Mouse (Mus musculus) monocyte, adult 2 months (primary cell): ENCODE results near the gene D430019H16Rik.

ENCODE experiments used
- DNase-seq, 2 experiments: peaks; one replicate each; pipeline ENCODE4 v3.0.0; 2022; ENCODE audit warnings: low spot score in 2 of 2, low read depth in 1 of 2

The D430019H16Rik gene

GRCm38 (mm10) chr12:105453670-105454257 lies at the start of gene D430019H16Rik:
D430019H16Rik (plus strand) TSS chr12:105453856.
- DNase-seq = no peak

- no peak for DNase-seq
These were observed 47.6 kb upstream of the D430019H16Rik start for GRCm38 (mm10) chr12:105406008-105406407.

- DNase-seq = no peak
These were observed 39.7 kb upstream of the D430019H16Rik start for GRCm38 (mm10) chr12:105413909-105414308.

- no peak for DNase-seq
These were observed 33.2 kb upstream of the D430019H16Rik start for GRCm38 (mm10) chr12:105420476-105420875.

- DNase-seq = no peak
These were observed 27.1 kb upstream of the D430019H16Rik start for GRCm38 (mm10) chr12:105426541-105426940.

DNA sequence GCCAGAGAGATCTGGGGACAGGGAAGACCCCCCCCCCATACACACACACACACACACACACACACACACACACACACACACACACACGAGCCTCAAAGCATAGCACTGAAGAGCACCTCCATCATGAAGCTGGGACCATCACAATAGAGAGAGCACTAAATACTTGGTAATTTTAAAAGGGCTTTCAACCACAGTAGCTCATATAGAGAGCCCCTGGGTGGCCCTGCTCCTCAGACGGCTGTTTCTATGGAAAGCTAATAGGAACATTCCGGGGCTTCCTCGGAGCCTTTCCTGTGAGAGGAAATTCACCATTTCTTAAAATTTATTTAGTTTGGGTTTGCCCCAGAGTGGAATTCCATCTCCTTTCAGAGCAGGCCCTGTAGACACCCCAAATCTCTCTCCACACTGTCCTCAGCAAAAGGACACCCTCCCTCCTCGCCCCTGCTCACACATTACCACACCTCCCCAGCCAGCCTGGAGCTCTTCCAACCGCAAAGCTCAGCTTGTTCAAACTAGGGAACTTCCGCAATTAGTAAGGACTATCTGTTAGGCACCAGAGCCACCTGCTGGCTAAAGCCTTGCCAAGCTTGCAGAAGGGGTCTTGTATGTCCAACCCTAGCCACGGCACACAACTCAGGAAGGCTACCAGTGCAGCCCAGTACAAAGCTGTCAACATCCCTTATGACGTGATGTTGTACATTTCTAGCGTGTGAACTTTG lies 26.5 kb upstream of the D430019H16Rik start:
- peak; percentile 5 to 24 for DNase-seq

- DNase-seq = no peak
These were observed 21.8 kb upstream of the D430019H16Rik start for GRCm38 (mm10) chr12:105431872-105432271.

GRCm38 (mm10) chr12:105432807-105433206 lies 20.8 kb upstream of the D430019H16Rik start:
- no peak for DNase-seq

GRCm38 (mm10) chr12:105438259-105438658 lies 15.4 kb upstream of the D430019H16Rik start:
- no peak for DNase-seq

- no peak for DNase-seq
These were observed 13.7 kb upstream of the D430019H16Rik start for GRCm38 (mm10) chr12:105439976-105440375.

- no peak for DNase-seq
These were observed 10.1 kb upstream of the D430019H16Rik start for GRCm38 (mm10) chr12:105443569-105443968.

DNA sequence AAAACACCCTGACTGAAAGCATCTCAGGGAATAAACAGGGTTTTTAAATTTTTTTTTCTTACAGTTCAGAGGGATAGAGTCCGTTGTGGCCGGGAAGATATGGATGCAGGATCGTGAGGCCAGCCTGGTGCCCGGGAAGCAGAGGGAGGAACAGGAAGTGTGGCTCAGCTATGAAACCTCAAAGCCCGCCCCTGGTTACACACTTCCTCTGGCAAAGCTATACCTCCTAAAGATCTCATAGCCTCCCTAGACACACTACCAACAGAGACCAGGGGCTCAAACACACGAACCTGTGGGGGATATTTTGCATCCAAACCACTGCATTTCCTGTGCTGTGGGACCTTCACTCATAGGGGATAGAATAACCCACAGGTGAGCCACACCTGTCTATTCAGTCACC lies 7.9 kb upstream of the D430019H16Rik start:
- no peak for DNase-seq

- DNase-seq = no peak
These were observed 4.4 kb upstream of the D430019H16Rik start for GRCm38 (mm10) chr12:105449239-105449638.

DNA sequence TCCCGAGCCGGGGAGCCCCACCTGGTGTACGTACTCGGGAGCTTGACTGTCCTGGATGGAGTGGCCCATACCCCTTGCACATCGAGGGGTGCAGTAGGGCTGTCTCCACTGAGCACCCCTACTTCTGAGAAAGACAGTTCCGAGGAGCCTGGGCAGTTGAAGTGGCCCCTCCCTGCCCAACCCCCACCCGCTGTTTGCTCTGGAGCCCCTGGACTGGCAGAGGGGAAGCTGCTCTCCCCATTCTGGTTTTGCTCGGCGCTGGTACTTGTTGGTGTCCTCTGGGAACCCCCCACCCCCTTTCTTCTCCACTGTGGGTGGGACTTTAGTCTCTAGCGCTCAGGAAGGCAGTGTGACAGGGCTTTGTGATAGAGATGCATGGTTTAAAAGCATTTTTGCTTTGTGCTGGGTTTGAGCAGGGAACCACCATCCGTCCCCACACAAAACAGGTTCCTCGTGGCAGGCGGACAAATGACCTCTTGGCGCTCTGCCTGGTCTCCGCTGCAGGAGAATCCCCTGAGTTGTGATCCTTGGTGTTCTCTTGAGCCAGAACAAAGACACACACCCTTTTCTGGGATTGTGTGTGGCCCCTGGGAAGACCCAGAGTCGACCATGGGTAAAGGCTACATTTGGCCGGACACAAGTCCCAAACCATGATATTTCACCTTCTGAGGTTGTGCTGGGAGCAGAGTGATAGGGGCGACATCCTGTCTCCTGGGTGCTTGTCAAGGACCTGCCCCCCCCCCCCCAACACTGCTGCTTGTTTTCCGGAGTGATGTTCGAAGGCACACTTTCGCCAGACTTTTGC lies 804 bp downstream of the D430019H16Rik start:
- DNase-seq = no peak

DNA sequence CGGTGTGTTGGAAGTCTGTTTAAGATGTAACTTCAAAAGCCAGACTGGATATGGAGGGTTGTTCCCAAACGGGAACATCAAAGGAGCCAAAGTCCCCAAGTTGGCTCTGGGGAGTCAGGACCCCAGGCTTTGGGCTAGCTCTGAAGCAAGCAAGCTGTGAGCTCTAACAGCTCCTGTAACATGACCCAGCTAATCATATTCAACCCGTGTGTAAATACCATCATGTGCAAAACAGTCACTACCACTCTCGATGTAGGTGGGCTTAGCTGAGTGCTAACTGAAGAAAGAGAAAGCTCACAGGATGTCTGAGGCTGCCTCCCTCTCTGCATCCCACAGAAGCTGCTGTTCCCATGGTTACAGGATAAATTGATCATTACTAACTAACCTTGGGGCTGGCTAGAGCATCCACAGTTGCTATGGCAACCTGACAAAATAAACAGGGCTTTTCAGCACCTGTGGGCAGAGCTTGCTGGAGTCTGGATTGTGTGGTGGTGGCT lies 1.5 kb downstream of the D430019H16Rik start:
- no peak for DNase-seq

GRCm38 (mm10) chr12:105458791-105459190 lies 5.1 kb downstream of the D430019H16Rik start:
- DNase-seq = no peak

GRCm38 (mm10) chr12:105461066-105461465 lies 7.4 kb downstream of the D430019H16Rik start:
- DNase-seq = no peak

DNA sequence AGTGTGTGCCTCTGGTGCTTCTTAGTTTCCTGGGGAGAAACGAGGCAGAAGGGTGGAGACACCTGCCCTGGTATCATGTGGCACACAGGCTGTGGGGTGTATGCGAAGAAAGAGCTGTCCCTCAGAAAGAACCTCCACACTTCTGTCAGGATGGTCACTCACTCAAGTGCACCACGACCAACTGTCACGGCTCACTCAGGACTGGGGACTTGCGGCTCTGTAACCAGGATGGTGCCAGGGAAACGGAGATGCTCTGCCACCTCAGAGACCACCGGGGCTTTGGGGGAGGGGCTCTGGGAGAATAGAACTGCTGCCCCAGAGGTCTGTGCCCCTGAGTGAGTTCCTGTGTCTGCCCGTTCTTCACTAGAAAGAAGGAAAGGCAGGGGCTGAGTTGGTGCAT lies 15.4 kb downstream of the D430019H16Rik start:
- DNase-seq = no peak

- no peak for DNase-seq
These were observed 21.7 kb downstream of the D430019H16Rik start for GRCm38 (mm10) chr12:105475230-105475911.

DNA sequence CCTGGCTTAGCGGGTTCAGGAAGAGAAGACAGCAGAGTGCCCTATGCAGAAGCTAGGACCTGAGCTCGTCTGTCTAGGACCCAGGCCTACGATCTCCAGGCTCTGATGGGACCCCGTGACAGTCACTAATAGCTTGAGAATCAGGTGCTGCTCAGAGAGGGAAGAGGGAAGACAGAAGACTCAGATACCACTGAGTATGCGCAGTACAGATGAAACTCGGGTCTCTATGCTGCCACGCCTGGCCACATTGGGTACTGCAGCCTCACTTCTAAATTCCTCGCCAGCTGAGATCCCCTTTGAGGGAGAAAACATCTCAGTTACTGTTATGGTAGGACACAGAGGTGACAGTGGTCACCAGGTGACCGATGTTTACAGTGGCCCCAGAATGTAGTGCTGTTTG lies 22.8 kb downstream of the D430019H16Rik start:
- peak in 1 of 2 experiments; percentile 29 for DNase-seq

- no peak for DNase-seq
These were observed 23.3 kb downstream of the D430019H16Rik start for GRCm38 (mm10) chr12:105476993-105477392.
